Mouse (Mus musculus) heart, postnatal 0 days (tissue): ENCODE results near the gene 4930451I11Rik.

Source experiments
- CTCF ChIP-seq: IDR thresholded peaks from 2 replicates; pipeline ENCODE4 v1.5.1; 2016; ENCODE audit warnings: antibody characterized with exemption, control low read depth, low read depth
- EP300 ChIP-seq: IDR thresholded peaks from 2 replicates; pipeline ENCODE4 v1.6.1; 2016; ENCODE audit warnings: antibody characterized with exemption, low read depth

GRCm38 (mm10) chr7:126816494-126816893 is 14.9 kb downstream of the 4930451I11Rik start:
- TF ChIP-seq CTCF (no peak), EP300 (no peak)
